Mouse (Mus musculus) neural tube, embryonic 14.5 days (tissue): Measurements from ENCODE around the gene Rara. TPM values are rescaled to one million over a fixed set of nuclear protein-coding genes. Genes with fewer than 3 reads are reported as not detected.

Experiments used
- ATAC-seq: fragments of 200-750 bp; cut with Nextera tagmentation; 2 replicates; pipeline ENCODE4 v1.8.0; 2017; ENCODE audit warnings: low read depth, mild to moderate bottlenecking, moderate TSS enrichment, moderate library complexity
- H3K27ac ChIP-seq: fragments of 300-500 bp; sonication (generic); 2 replicates; pipeline ENCODE4 v1.5.1; 2014; ENCODE audit warnings: low read depth, mild to moderate bottlenecking, control low read depth, low read length, moderate library complexity, mixed read lengths
- H3K27me3 ChIP-seq: fragments of 300-500 bp; sonication (generic); 2 replicates; pipeline ENCODE4 v1.6.1; 2014; ENCODE audit warnings: low read length; ENCODE audit not compliant: control insufficient read depth, insufficient read depth
- H3K36me3 ChIP-seq: fragments of 300-500 bp; sonication (generic); 2 replicates; pipeline ENCODE4 v1.6.1; 2014; ENCODE audit warnings: low read length, mixed read lengths; ENCODE audit not compliant: control insufficient read depth, insufficient read depth
- H3K4me1 ChIP-seq: fragments of 300-500 bp; sonication (generic); 2 replicates; pipeline ENCODE4 v1.6.1; 2014; ENCODE audit warnings: low read length; ENCODE audit not compliant: control insufficient read depth, insufficient read depth
- H3K4me2 ChIP-seq: fragments of 300-500 bp; sonication (generic); 2 replicates; pipeline ENCODE4 v1.6.1; 2014; ENCODE audit warnings: mild to moderate bottlenecking, low read depth, low read length, control low read depth
- H3K4me3 ChIP-seq: fragments of 300-500 bp; sonication (generic); 2 replicates; pipeline ENCODE4 v1.5.1; 2014; ENCODE audit warnings: low read depth, low read length, control low read depth, mixed read lengths
- H3K9ac ChIP-seq: fragments of 300-500 bp; sonication (generic); replicated peaks from 2 replicates; pipeline ENCODE4 v1.6.1; 2014; ENCODE audit warnings: low read depth, mild to moderate bottlenecking, control low read depth, low read length, mixed read lengths
- H3K9me3 ChIP-seq: fragments of 300-500 bp; sonication (generic); 2 replicates; pipeline ENCODE4 v1.6.1; 2016; ENCODE audit warnings: low read length; ENCODE audit not compliant: control insufficient read depth
- WGBS: fragments of 180-500 bp; shearing (Covaris S2); extraction: QIAGEN DNeasy Blood & Tissue Kit; methylation state at CpG from one replicate; pipeline ENCODE4 v1.1.7; 2014; 5-methylcytosine and 5-hydroxymethylcytosine counted together
- polyA plus RNA-seq: library from polyadenylated mRNA; unstranded; fragments of >200 nt; fragmentation: Nextera tagmentation; extraction: Ambion mirVana; gene quantifications from 2 replicates; pipeline ENCODE4 v1.2.1, GENCODE M21; 2014

Gene Rara
- polyA plus RNA-seq, 1 experiment from 2014 or later = 22.3 TPM

DNA sequence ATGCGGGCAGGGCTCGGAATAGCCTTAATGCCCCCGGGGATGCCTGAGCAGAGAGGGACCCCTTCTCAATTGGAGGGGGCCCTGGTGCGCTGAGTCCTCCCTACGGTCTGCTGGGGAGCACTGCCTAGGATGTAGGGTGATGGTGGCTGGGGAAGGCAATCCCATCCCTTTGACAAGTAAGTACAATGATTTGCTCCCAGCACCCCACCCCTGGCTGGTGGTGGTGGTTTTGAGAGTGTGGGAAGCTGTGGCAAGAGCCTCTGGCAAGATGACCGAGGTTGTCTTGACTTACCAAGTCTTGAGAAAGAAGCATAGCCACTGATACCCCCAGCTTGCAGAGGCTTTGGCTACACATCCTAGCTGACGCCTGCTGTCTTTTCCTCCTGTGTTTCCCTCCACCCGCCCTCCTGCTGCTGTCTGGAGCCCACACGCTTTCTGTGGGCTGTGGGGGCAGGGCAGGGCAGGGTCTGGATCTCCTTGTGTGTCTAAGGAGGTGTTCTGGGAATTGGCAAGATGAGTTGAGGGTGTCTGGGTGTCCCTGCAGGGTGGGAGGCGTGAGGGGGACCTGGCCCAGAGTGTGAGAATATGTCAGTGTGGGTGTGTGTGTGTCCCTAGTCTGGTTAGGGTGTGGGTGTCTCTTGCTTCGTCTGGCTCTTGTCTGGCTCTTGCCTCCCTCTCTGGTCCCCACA lies 12.5 kb downstream of the Rara start:
- no peak overlapping the region for H3K4me3 ChIP-seq
- WGBS = 52% methylated on average over 11 of the region's 11 CpGs
- no peaks in the 10 kb centered on the region for H3K36me3 ChIP-seq

DNA sequence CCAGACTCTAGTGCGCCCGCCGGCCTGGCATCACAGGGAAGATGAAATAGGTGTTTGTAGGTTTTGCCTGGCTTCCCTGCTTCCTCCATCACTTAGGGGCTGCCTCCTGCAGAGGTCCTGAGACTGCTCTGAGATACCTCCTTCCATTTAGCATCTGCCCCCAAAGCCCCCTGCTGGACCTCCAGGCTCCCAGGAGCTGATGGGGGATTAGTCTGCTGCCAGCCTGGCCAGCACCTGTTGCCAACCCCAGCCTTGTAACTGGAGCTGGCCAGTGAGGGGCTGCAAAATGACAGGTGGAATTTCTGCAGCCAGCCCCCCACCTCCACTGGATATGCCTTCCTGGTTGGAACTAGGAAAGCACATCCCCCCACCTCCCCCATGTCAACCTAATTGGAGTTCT lies 13.2 kb downstream of the Rara start:
- 38% methylated on average over 3 of the region's 3 CpGs for WGBS
- Histone ChIP-seq H3K27ac (peak overlapping the region; percentile 79; the same call in 1 of the 2 replicates), H3K36me3 (no peaks in the 10 kb centered on the region), H3K4me3 (peak overlapping the region; percentile 38; the same call in 1 of the 2 replicates), H3K4me1 (peaks cover 76% of the 10 kb centered on the region), H3K9me3 (no peaks in the 10 kb centered on the region), H3K9ac (no peak overlapping the region), H3K4me2 (peak overlapping the region; percentile 81), H3K27me3 (no peaks in the 10 kb centered on the region)
- no peak for ATAC-seq

More for the DNA sequence above, 12.5 kb downstream of the Rara start:
- Histone ChIP-seq H3K27me3 (no peaks in the 10 kb centered on the region), H3K9me3 (no peaks in the 10 kb centered on the region), H3K27ac (no peak overlapping the region), H3K9ac (no peak overlapping the region), H3K4me1 (peaks cover 75% of the 10 kb centered on the region), H3K4me2 (peak overlapping the region; percentile 81; the same call in 1 of the 2 replicates)
- no peak for ATAC-seq

DNA sequence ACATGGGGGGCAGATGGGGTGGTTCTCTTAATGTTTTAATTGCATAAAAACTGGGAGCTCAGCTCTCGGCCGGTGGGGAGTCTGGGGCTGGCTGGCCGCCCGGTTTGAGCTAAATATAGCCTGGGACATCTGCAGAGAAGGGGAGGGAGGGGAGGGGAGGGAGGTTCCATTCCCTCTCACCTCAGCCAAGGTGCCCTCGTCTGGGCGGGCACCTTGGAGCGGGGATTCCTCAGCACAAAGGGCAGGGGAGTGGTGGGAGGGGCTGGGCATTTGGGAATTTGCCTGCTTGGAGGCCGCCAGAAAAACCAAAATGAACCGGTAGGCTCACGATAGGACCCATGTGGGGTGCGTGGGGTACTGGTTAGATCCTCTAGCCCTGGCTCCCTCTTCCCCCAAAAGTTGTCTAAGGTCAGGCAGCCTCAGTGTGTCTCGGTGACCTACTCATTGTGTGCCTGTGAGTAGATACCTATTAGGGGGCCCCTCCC lies 13.8 kb downstream of the Rara start:
- no peaks in the 10 kb centered on the region for H3K27me3 ChIP-seq
- H3K9me3 ChIP-seq = no peaks in the 10 kb centered on the region
- H3K4me1 ChIP-seq = peaks cover 70% of the 10 kb centered on the region
- H3K36me3 ChIP-seq = no peaks in the 10 kb centered on the region
- peak; percentile 2; the same call in 1 of the 2 replicates for ATAC-seq
- H3K27ac ChIP-seq = peak overlapping the region; percentile 79
- H3K4me3 ChIP-seq = peak overlapping the region; percentile 38
- 3% methylated on average over 12 of the region's 12 CpGs for WGBS
- H3K4me2 ChIP-seq = peak overlapping the region; percentile 81
- peak overlapping the region; percentile 37 for H3K9ac ChIP-seq

DNA sequence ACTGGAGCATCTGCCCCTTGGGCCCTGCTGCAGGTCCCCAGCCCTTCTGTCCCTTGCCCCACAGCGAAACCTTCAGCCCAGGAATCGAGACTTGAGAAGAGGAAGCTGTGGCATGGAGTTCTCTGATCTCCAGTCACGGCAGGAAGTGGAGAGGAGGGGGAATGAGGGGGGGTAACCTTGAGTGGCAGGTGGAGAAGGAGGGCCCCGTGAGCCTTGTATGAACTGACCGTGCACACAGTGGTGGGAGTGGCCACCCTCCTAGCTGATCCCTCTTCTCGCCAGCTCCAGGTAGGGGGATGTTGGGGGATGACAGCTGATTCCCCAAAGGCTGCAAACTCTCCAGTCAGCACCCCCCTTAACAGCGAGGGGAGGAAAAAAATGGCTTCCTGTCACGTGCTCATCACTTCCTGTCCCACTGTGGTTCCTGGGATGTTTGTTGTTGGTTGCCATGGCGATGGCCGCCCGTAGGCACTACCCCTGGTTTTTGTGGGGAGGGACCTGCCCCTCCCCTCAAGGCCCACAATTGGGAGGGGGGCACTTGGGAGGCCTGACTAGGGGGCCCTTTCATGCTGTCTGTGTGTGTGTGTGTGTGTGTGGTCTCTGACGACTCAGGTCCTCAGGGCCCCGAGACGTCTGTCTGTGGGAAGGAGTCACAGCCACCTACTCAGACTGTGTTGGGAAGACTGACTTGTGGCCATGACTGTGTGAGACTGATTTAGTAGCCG lies 14.4 kb downstream of the Rara start:
- H3K36me3 ChIP-seq = no peaks in the 10 kb centered on the region
- H3K9ac ChIP-seq = peak overlapping the region; percentile 37
- H3K27ac ChIP-seq = peak overlapping the region; percentile 79
- peaks cover 64% of the 10 kb centered on the region for H3K4me1 ChIP-seq
- peak overlapping the region; percentile 81 for H3K4me2 ChIP-seq
- ATAC-seq = peak; percentile 41
- H3K9me3 ChIP-seq = no peaks in the 10 kb centered on the region
- H3K4me3 ChIP-seq = peak overlapping the region; percentile 38
- no peaks in the 10 kb centered on the region for H3K27me3 ChIP-seq
- WGBS = 2% methylated on average over 15 of the region's 15 CpGs

DNA sequence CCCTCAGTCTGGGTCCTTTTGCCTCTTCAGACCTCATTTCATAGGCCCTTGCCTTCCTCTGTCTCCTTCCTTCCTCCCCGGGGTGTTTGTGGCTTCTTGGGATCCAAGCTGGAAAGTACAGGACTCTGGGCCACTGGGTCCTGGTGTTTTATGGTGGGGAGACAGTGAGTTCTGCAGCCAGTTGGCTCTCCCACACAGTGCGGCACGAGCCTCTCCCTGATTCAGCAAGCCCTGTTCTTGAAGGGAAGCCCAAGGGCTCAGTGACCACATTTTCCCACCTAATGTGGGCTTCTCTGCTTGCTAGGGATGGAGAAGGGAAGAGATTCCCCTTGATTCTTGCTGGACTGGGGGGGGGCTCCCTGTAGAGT lies 14.9 kb downstream of the Rara start:
- no peak; the same call in 1 of the 2 replicates for ATAC-seq
- 36% methylated on average over 3 of the region's 3 CpGs for WGBS

DNA sequence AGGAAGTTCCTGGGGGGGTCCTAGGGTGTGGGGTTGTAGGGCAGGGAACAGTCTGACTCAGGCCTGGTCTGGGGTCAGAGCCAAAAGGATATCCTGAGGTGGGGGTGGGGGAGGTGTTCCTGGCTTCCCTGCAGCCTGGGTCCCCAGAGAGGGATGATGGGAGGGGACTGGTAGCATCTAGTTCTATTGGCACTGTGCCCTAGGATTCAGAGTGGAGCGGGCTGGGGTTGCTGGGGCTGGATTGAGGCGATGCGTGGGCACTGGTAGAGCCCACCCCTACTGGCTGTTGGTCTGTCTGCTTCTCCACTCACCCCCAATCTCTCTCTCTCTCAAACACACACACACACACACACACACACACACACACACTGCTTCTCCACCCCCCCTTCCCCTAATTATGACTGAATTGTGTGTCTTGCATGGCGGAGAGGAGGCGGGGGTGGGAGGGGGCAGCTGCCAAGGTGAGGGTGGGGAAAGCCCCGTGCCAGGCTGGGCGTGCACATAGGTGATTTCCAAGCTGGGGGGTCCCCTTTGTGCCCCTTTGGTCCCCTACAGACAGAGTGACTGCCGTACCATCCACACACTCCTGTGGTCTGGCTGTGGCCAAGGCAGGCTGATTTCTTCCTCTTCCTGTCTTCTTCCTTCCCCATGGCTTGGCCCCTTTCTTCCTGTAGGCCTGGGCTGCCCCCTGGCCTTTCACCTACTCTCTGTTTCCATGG lies 15.5 kb downstream of the Rara start:
- H3K36me3 ChIP-seq = no peaks in the 10 kb centered on the region
- H3K4me3 ChIP-seq = no peak overlapping the region
- 70% methylated on average over 4 of the region's 8 CpGs for WGBS
- H3K4me2 ChIP-seq = peak overlapping the region; percentile 81
- no peaks in the 10 kb centered on the region for H3K9me3 ChIP-seq
- peaks cover 62% of the 10 kb centered on the region for H3K4me1 ChIP-seq
- no peak overlapping the region for H3K9ac ChIP-seq
- ATAC-seq = no peak; the same call in 1 of the 2 replicates
- no peaks in the 10 kb centered on the region for H3K27me3 ChIP-seq
- peak overlapping the region; percentile 79 for H3K27ac ChIP-seq

More for the DNA sequence above, 14.9 kb downstream of the Rara start:
- H3K9ac ChIP-seq = peak overlapping the region; percentile 37
- H3K36me3 ChIP-seq = no peaks in the 10 kb centered on the region
- no peaks in the 10 kb centered on the region for H3K9me3 ChIP-seq
- H3K27me3 ChIP-seq = no peaks in the 10 kb centered on the region
- H3K4me3 ChIP-seq = peak overlapping the region; percentile 38
- peak overlapping the region; percentile 79 for H3K27ac ChIP-seq
- peaks cover 64% of the 10 kb centered on the region for H3K4me1 ChIP-seq
- peak overlapping the region; percentile 81 for H3K4me2 ChIP-seq

DNA sequence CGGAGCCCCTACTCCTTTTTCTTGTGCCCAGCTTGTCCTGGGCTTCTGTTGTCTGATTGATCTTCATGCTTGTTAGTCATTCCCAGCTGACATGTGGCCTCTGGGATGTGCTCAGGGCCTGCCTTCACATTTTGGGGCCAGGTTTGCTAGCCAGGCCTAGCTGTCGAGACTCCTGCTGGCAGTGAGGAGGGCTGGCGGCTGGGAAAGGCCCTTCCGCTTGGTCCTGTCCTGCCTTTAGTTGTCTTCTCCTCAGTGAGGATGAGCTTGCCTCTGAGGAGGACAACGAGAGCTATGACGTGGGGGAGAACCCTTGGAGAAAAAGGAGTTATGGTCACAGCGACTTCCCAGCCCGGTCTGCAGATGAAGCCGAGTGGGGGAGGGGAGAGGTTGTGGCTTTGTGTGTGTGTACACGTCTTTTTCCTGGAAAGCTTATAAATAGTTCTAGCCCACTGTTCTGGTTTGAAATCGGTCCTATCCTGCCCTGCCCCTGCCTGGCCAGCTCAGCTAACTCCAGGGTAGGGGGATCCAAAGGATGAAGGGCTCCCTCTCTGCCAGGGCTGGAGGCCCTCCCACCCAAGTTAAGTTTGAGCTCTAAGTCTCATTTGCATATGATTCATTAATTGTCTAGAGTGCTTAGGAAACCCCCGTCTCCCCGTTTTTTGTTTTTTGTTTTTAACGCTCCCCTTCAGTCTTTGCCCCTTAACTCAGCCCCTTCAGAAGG lies 16.3 kb downstream of the Rara start:
- no peaks in the 10 kb centered on the region for H3K27me3 ChIP-seq
- no peak for ATAC-seq
- WGBS = 38% methylated on average over 14 of the region's 14 CpGs
- no peak overlapping the region for H3K4me3 ChIP-seq
- no peaks in the 10 kb centered on the region for H3K36me3 ChIP-seq
- peaks cover 54% of the 10 kb centered on the region for H3K4me1 ChIP-seq
- H3K27ac ChIP-seq = peak overlapping the region; percentile 73
- no peak overlapping the region for H3K9ac ChIP-seq
- H3K4me2 ChIP-seq = peak overlapping the region; percentile 7; the same call in 1 of the 2 replicates
- no peaks in the 10 kb centered on the region for H3K9me3 ChIP-seq

DNA sequence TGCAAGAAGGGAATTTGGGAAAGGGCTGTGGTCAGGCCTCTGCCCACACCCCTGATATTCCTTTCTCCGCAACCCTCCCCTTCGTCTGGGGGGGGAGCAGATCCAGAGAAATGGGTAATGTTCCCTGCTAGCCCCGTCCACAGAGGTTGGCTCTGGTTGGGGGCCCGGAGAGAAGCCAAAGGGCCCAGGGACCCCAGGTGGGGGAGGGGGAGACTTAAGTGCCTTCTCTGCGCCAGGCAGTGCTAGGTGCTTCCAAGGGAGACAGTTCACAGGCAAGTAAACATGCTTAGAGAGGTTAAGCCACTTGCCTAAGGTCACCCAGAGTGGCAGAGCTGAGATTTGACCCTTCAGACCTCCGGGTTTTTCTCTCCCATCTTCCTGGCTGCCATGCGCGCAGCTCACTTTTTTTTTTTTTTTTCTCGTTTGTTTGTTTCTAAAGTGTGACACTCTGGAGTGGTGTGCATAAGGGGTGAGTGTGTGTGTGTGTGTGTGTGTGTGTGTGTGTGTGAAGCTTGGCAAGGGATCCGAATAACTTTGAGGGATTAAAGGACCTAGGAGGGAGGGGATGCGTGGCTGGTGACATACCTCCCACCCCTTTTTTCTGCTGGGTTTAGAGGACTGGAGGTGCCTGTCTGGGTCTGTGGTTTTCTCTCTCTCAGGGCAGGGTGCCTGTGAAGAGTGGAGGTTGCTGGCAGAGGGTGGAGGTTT lies 17.4 kb downstream of the Rara start:
- H3K4me1 ChIP-seq = peaks cover 45% of the 10 kb centered on the region
- no peak overlapping the region for H3K4me3 ChIP-seq
- no peak for ATAC-seq
- no peak overlapping the region for H3K27ac ChIP-seq
- H3K9me3 ChIP-seq = no peaks in the 10 kb centered on the region
- H3K36me3 ChIP-seq = no peaks in the 10 kb centered on the region
- WGBS = 52% methylated on average over 11 of the region's 11 CpGs
- 0 out of 2 replicates have a peak overlapping the region, but pooled peaks have one; percentile 11 for H3K9ac ChIP-seq
- no peak overlapping the region for H3K4me2 ChIP-seq
- no peaks in the 10 kb centered on the region for H3K27me3 ChIP-seq
